Mouse (Mus musculus) layer of hippocampus, postnatal 25 days (tissue): ENCODE results near the gene Slc25a4. TPM values are rescaled to one million over a fixed set of nuclear protein-coding genes. Genes with fewer than 3 reads are reported as not detected.

ENCODE experiments used
- DNase-seq, 2 experiments: peaks; one replicate each; pipeline ENCODE4 v3.0.0; 2022; ENCODE audit warnings: mixed read lengths in 2 of 2, low spot score in 1 of 2; ENCODE audit errors: extremely low spot score in 1 of 2
- microRNA-seq, 2 experiments: library from miRNA; unstranded; fragments of <30 nt; microRNA quantifications; one replicate each; pipeline ENCODE4 v1.2.0; 2021
- total RNA-seq, 2 experiments: library from RNA; stranded (reverse); gene quantifications; 2 replicates each; pipeline ENCODE4 v1.2.3; 2021

Slc25a4 gene
- total RNA-seq, 2 experiments from 2014 or later = 582 to 631 TPM

GRCm38 (mm10) chr8:46208354-46208753 is 2.7 kb downstream of the Slc25a4 start:
- peak in 1 of 2 experiments; percentile 48 for DNase-seq

GRCm38 (mm10) chr8:46206107-46206506 is 5.0 kb downstream of the Slc25a4 start:
- no peak for DNase-seq

- no peak for DNase-seq
Measured at GRCm38 (mm10) chr8:46204974-46205640, 6.0 kb downstream of the Slc25a4 start.

- no peak for DNase-seq
Measured at GRCm38 (mm10) chr8:46204301-46204700, 6.8 kb downstream of the Slc25a4 start.

- DNase-seq = no peak
Measured at GRCm38 (mm10) chr8:46202350-46202749, 8.7 kb downstream of the Slc25a4 start.

- no peak for DNase-seq
Measured at GRCm38 (mm10) chr8:46197673-46198072, 13.4 kb downstream of the Slc25a4 start.

- DNase-seq = no peak
Measured at GRCm38 (mm10) chr8:46196877-46197276, 14.2 kb downstream of the Slc25a4 start.

GRCm38 (mm10) chr8:46193100-46193499 is 18.0 kb downstream of the Slc25a4 start:
- no peak for DNase-seq

GRCm38 (mm10) chr8:46185361-46185760 is 25.7 kb downstream of the Slc25a4 start:
- peak; percentile 47 to 79 for DNase-seq

- DNase-seq = no peak
Measured at GRCm38 (mm10) chr8:46180136-46180535, 30.9 kb downstream of the Slc25a4 start.

GRCm38 (mm10) chr8:46173651-46174050 is 37.4 kb downstream of the Slc25a4 start:
- DNase-seq = no peak

- DNase-seq = no peak
Measured at GRCm38 (mm10) chr8:46163870-46164190, 47.3 kb downstream of the Slc25a4 start.

- DNase-seq = peak; percentile 91 to 94
Measured at GRCm38 (mm10) chr8:46162953-46163869, 47.9 kb downstream of the Slc25a4 start.

Small RNA genes within 50 kb of the gene (microRNA-seq; reads per million reads assigned to microRNA genes)
- 0 reads per million in 2 experiments for gene Gm23812

Other genes starting within 250 kb of the Slc25a4 start
- gene 1700029J07Rik, start 236.0 kb downstream of the Slc25a4 start, total RNA-seq = 1 to 10 TPM; 2.1 to 3.9 TPM
- gene Ufsp2, start 235.8 kb downstream of the Slc25a4 start, total RNA-seq = 10 to 100 TPM; 49.5 to 52.6 TPM
- gene Lrp2bp, start 212.0 kb downstream of the Slc25a4 start, total RNA-seq = under 1 TPM; 0.10 to 0.23 TPM
- gene Ankrd37, start 205.6 kb downstream of the Slc25a4 start, total RNA-seq = 1 to 10 TPM; 8.7 to 9.5 TPM
- 10 to 100 TPM; 21.6 to 24.3 TPM for gene Cfap97, start 59.5 kb downstream of the Slc25a4 start, total RNA-seq
- gene Snx25, start 59.1 kb downstream of the Slc25a4 start, total RNA-seq = 10 to 100 TPM; 44.1 to 45.8 TPM
- not detected for gene Helt, start 83.4 kb upstream of the Slc25a4 start, total RNA-seq